Mouse (Mus musculus) erythroblast, embryonic 14.5 days (primary cell): ENCODE data around the gene Gpr19.

ENCODE experiments used
- GATA1 ChIP-seq: IDR thresholded peaks from 2 replicates; pipeline ENCODE4 v1.6.1; 2012; ENCODE audit warnings: low read length, inconsistent platforms, mixed read lengths
- TAL1 ChIP-seq: IDR thresholded peaks from 3 replicates; pipeline ENCODE4 v1.6.1; 2012; ENCODE audit warnings: low read length, inconsistent platforms, mixed read lengths

- TF ChIP-seq TAL1 (no peak), GATA1 (no peak)
Observed at GRCm38 (mm10) chr6:134924262-134924661, 25.9 kb upstream of the Gpr19 start.
